Mouse (Mus musculus) E14TG2a.4 (cell line): Measurements from ENCODE around the gene 1810055G02Rik.

Experiments used
- H3K27me3 ChIP-seq: 2 replicates; pipeline ENCODE4 v1.6.1; 2014; ENCODE audit warnings: low read length, control low read depth; ENCODE audit not compliant: insufficient read depth
- H3K36me3 ChIP-seq: 2 replicates; pipeline ENCODE4 v1.6.1; 2014; ENCODE audit warnings: low read length, control low read depth; ENCODE audit not compliant: insufficient read depth
- H3K4me1 ChIP-seq: replicated peaks from 2 replicates; pipeline ENCODE4 v1.6.1; 2014; ENCODE audit warnings: low read depth, low read length, control low read depth
- H3K4me3 ChIP-seq: replicated peaks from 2 replicates; pipeline ENCODE4 v1.5.1; 2014; ENCODE audit warnings: mild to moderate bottlenecking, low read length
- H3K9me3 ChIP-seq: 2 replicates; pipeline ENCODE4 v1.6.1; 2014; ENCODE audit warnings: low read length, control low read depth
- CTCF ChIP-seq: conservative IDR thresholded peaks from 2 replicates; pipeline ENCODE4 v1.5.1; 2014; ENCODE audit warnings: low read length
- NANOG ChIP-seq: IDR thresholded peaks from 2 replicates; pipeline ENCODE4 v1.6.1; 2014; ENCODE audit warnings: borderline replicate concordance, low read length, mixed read lengths
- POU5F1 ChIP-seq: IDR thresholded peaks from 2 replicates; pipeline ENCODE4 v1.6.1; 2014; ENCODE audit warnings: low read length, borderline replicate concordance

Gene 1810055G02Rik

DNA sequence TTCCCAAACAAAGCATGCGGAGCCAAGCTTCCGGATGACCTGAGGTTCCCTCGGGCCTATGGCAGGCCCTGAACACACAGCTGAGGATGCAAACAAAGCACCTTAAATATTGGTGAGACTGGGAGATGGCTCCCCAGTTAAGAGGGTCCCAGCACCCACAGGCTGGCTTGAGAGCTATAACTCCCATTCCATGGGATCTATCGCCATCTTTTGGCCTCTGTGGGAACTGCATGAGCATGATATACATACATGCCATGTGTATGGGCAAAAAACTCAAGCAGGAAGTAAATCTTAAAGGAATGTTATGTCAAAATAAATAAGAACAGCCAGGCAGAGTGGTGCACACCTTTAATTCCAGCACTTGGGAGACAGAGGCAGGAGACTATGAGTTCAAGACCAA lies 15.8 kb downstream of the 1810055G02Rik start:
- 0 out of 2 replicates have a peak, but pooled peaks cover under 1% of the 10 kb centered on the region for H3K36me3 ChIP-seq
- TF ChIP-seq CTCF = peak; percentile 96
- no peak for TF ChIP-seq NANOG
- no peaks in the 10 kb centered on the region for H3K9me3 ChIP-seq

DNA sequence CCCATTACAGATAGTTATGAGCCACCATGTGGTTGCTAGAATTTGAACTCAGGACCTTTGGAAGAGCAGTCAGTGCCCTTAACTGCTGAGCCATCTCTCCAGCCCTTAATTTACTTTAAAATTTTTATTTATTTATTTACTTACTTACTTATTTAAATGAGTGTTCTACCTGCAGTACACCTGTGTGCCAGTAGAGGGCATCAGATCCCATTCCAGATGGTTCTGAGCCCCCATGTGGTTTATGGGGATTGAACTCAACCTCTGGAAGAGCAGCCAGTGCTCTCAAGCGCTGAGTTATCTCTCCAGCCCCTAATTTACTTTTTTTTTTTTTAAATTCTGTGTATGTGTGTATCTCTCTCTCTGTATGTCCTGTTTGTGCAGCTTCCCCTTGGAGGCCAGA lies 16.7 kb downstream of the 1810055G02Rik start:
- peaks cover 20% of the 10 kb centered on the region for H3K4me1 ChIP-seq
- no peaks in the 10 kb centered on the region for H3K27me3 ChIP-seq
- no peak for TF ChIP-seq POU5F1
- peak; percentile 87 for TF ChIP-seq CTCF
- no peaks in the 10 kb centered on the region for H3K9me3 ChIP-seq
- H3K4me3 ChIP-seq = no peak overlapping the region
- H3K36me3 ChIP-seq = no peaks in the 10 kb centered on the region

More for the DNA sequence above, 15.8 kb downstream of the 1810055G02Rik start:
- Histone ChIP-seq H3K27me3 (no peaks in the 10 kb centered on the region), H3K4me3 (no peak overlapping the region), H3K4me1 (peaks cover 28% of the 10 kb centered on the region)

DNA sequence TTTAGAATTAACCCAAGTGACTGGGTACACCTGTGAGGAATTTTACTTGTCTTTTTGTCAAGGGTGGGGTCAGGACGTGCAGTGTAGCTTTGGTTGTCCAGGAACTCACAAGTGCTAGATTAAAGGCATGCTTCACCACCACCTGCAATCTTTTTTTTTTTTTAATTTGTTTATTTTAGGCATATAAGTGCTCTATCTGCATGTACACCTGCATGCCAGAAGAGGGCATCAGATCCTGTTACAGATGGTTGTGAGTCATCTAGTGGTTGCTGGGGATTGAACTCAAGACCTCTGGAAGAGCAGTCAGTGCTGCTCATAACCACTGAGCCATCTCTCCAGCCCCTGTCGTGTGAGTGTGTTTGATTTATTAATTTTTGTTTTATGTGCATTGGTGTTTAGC lies 20.8 kb downstream of the 1810055G02Rik start:
- H3K27me3 ChIP-seq = no peaks in the 10 kb centered on the region

DNA sequence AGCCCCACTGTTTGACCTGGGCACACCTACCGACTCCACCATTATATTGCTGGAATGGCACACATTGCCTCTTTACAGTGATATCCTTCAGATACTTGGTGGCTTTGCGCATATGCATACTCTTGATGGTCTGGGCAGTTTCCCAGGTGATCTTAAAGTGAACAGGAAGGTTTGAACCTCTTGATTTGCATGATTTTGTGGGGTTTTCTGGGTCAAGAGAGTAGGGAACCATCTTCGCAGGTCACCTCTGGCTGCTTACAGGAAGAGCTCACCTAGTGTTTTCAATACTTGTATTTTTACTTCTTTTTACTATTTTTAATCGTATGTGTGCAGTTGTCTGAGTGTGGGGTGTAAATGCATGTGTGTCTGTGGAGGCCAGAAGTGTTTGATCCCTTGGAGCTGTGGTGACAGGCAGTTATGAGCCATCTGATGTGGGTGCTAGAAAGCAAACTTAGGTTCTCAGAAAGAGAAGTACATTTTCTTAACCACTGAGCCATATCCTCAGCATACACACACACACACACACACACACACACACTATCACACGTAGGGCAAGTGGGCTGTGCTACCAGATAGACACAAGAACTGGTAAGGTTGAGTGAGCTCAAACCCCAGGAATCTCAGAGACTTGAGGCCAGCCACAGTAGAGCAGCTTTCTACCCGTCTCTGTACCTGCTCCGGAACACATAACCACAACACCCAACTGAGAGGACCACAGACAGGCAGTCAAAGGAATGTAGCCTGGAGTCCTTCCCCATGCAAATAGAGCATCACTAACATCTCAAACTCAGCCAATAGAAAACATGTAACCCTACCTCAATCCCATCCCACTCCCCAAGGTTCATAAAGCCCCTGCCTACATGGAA lies 22.9 kb downstream of the 1810055G02Rik start:
- Histone ChIP-seq H3K36me3 (no peaks in the 10 kb centered on the region), H3K4me1 (no peaks in the 10 kb centered on the region), H3K4me3 (no peak overlapping the region), H3K9me3 (no peaks in the 10 kb centered on the region), H3K27me3 (no peaks in the 10 kb centered on the region)
- TF ChIP-seq CTCF (no peak), POU5F1 (no peak), NANOG (no peak)

More for the DNA sequence above, 20.8 kb downstream of the 1810055G02Rik start:
- H3K4me3 ChIP-seq = no peak overlapping the region
- H3K9me3 ChIP-seq = no peaks in the 10 kb centered on the region
- no peaks in the 10 kb centered on the region for H3K36me3 ChIP-seq
- no peaks in the 10 kb centered on the region for H3K4me1 ChIP-seq
- TF ChIP-seq CTCF (peak; percentile 23; the same call in 1 of the 2 replicates), POU5F1 (no peak), NANOG (no peak)

DNA sequence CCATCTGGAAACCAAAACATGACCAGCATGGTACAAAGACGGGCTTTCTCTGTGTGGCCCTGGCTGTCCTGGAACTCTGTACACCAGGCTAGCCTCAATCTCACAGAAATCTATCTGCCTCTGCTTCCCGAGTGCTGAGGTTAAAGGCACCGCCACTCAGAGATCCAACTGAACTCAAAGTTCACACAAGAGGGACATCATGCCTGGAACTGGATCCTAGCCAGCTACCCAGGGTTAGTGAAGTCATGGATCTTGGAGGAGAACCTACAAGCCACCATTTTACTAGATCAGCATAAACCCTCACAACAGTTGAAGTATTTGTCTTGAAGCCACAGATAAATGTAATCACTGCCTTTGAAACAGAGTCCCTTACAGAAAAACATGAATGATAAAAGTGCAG lies 27.9 kb downstream of the 1810055G02Rik start:
- no peak for TF ChIP-seq CTCF
- TF ChIP-seq POU5F1 = no peak
- TF ChIP-seq NANOG = no peak
- Histone ChIP-seq H3K4me1 (peaks cover 2% of the 10 kb centered on the region; the same call in 1 of the 2 replicates), H3K4me3 (no peak overlapping the region), H3K36me3 (no peaks in the 10 kb centered on the region), H3K27me3 (no peaks in the 10 kb centered on the region), H3K9me3 (no peaks in the 10 kb centered on the region)

DNA sequence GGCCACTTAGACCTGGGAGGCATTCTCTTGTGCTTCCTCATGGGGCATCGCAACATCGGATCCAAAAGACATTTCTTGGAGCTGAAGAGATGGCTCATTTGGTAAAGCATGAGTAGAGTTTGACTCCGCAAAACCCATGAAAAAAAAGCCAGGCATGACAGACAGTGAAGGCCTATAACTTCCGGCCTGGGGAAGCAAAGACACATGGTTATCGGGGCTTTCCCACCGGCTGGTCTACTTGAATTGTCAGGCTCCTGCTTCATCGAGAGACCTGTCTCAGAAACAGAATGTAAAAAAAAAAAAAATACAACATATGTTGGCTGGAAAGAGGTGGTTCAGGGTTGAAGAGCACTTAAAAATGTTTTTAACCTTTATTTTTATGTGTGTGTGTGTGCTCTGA lies 31.6 kb downstream of the 1810055G02Rik start:
- Histone ChIP-seq H3K27me3 (no peaks in the 10 kb centered on the region), H3K4me1 (peaks cover 14% of the 10 kb centered on the region), H3K4me3 (no peak overlapping the region), H3K9me3 (no peaks in the 10 kb centered on the region), H3K36me3 (no peaks in the 10 kb centered on the region)
- TF ChIP-seq POU5F1 = no peak
- no peak for TF ChIP-seq CTCF
- TF ChIP-seq NANOG = no peak

DNA sequence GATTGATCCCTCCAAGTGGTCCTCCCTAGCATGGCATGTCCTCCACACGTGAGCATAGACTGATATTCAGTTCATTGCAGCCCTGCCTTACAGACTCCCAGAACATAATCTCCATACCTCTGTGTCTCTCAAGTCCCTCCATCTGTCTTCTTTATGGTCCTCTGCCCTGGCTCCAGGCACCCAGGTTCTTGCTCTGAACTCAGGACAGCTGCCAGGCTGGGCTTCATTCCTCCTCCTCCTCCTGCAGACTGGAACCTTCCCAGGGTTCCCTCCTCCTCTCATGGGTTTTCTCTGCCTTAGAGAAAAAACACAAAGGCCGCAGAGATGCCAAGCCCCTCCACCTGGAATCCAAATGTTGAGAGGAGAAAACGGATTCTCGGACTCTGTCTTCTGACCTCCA lies 34.6 kb downstream of the 1810055G02Rik start:
- H3K4me1 ChIP-seq = peaks cover 14% of the 10 kb centered on the region
- no peak for TF ChIP-seq POU5F1
- no peak for TF ChIP-seq NANOG
- TF ChIP-seq CTCF = no peak
- no peaks in the 10 kb centered on the region for H3K27me3 ChIP-seq
- H3K4me3 ChIP-seq = no peak overlapping the region
- H3K36me3 ChIP-seq = no peaks in the 10 kb centered on the region
- peaks cover 19% of the 10 kb centered on the region for H3K9me3 ChIP-seq

DNA sequence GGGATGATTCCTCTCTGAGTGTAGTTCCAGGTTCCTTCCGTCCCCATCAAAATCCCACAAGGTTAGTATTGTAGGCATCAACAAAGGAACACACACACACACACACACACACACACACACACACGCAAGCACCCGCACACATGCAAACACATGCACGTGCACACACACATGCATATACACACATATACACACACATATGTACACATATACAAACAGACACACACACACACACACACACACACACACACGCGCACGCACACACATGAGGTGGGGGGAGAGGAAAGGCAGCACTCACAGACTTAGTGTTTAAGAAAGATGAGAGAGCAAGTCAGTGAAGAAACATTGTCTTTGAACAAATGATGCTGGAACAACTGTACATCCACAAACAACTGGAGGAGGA lies 35.3 kb downstream of the 1810055G02Rik start:
- TF ChIP-seq POU5F1 = no peak
- no peak for TF ChIP-seq NANOG
- TF ChIP-seq CTCF = no peak

More for the DNA sequence above, 35.3 kb downstream of the 1810055G02Rik start:
- no peak overlapping the region for H3K4me3 ChIP-seq
- H3K27me3 ChIP-seq = no peaks in the 10 kb centered on the region
- H3K9me3 ChIP-seq = peaks cover 26% of the 10 kb centered on the region
- no peaks in the 10 kb centered on the region for H3K36me3 ChIP-seq
- peaks cover 14% of the 10 kb centered on the region for H3K4me1 ChIP-seq
